Mouse (Mus musculus) hindlimb bud, embryonic 11.5 days (tissue): ENCODE data around the gene Ttc12.

Experiments used
- DNase-seq: peaks from one replicate; pipeline ENCODE4 v3.0.0-alpha.2; 2012; ENCODE audit warnings: low read depth, low spot score; ENCODE audit errors: extremely low spot score

The Ttc12 gene

GRCm38 (mm10) chr9:49392242-49392641 is 93.8 kb downstream of the Ttc12 start:
- no peak for DNase-seq
